ENCODE assay signal across 7 mouse cellular contexts in genomic region chr7:59228045-59228865, GRCm38 (mm10). TPM values are rescaled to one million over a fixed set of nuclear protein-coding genes. Genes with fewer than 3 reads are reported as not detected.
A peak's percentile ranks its signal among the peaks of the same experiment; 100 is the strongest.
DNase-seq lines count a peak whose midpoint lies in the region; ATAC-seq lines count a peak whose summit lies in the region.

TSS of gene Ube3a (plus strand) at chr7:59228750.

- H3K36me3 ChIP-seq in intestine, embryonic 14.5 days (ENCODE audit: control insufficient read depth, insufficient read depth, low read length), result no peaks in the 10 kb centered on the region

- H3K9ac ChIP-seq in intestine, embryonic 14.5 days (ENCODE audit: low read length), result peak within 1 kb of the TSS; percentile 94

- ATAC-seq in intestine, embryonic 14.5 days (replicated peaks; ENCODE audit: low FRiP score, low TSS enrichment, low read depth), result peak; percentile 99

- WGBS in intestine, embryonic 14.5 days, result 2% methylated on average over 44 of the region's 50 CpGs

- H3K27me3 ChIP-seq in intestine, embryonic 14.5 days (replicated peaks; ENCODE audit: control insufficient read depth, insufficient read depth, low read length), result no peaks in the 10 kb centered on the region

- DNase-seq in adrenal gland, adult 18-20 months (ENCODE audit: low spot score in 2 of 2), result peak; percentile 97
- peak; percentile 98 for DNase-seq in embryo, embryonic 11 days
- peak; percentile 99 for DNase-seq in gastrocnemius, postnatal 25 days
- peak; percentile 94 for DNase-seq in intestine, embryonic 14.5 days (ENCODE audit: low spot score)
- peak; percentile 97 to 98 for DNase-seq in left cerebral cortex, postnatal 14 days (ENCODE audit: low spot score in 2 of 2)
- DNase-seq in mesoderm, embryonic 11.5 days (ENCODE audit: low read depth, low spot score), result peak; percentile 96
- peak; percentile 95 to 96 for DNase-seq in right cerebral cortex, postnatal 36 days (ENCODE audit: low spot score in 2 of 2)

- H3K4me1 ChIP-seq in intestine, embryonic 14.5 days (replicated peaks; ENCODE audit: control insufficient read depth, insufficient read depth, low read length), result 0 out of 2 replicates have a peak, but pooled peaks cover 4% of the 10 kb centered on the region

- H3K27ac ChIP-seq in intestine, embryonic 14.5 days (ENCODE audit: low read depth), result peak within 1 kb of the TSS; percentile 99

- peak within 1 kb of the TSS; percentile 82 for H3K4me2 ChIP-seq in intestine, embryonic 14.5 days (ENCODE audit: low read length)

- H3K9me3 ChIP-seq in intestine, embryonic 14.5 days (ENCODE audit: control insufficient read depth, low read length), result no peaks in the 10 kb centered on the region

- intact Hi-C loops in left cerebral cortex, postnatal 14 days (cut with DNase I), result no loop called here

- peak within 1 kb of the TSS; percentile 91 for H3K4me3 ChIP-seq in intestine, embryonic 14.5 days (ENCODE audit: low read depth, low read length)

RNA-seq across cellular contexts. Expression of gene Ube3a, which starts in this region (rescaled TPM):
- 100 to 1,000 TPM; 149 to 181 TPM for total RNA-seq in adrenal gland, adult 18-20 months (2021)
- 100 to 1,000 TPM in 1 of 2 experiments, 10 to 100 TPM in 1; 92.6 to 101 TPM for total RNA-seq in gastrocnemius, postnatal 25 days (2021)
- 128 and 131 TPM in 2 replicates for polyA plus RNA-seq in intestine, embryonic 14.5 days (2014; fragmentation: Nextera tagmentation; extraction: Ambion mirVana)
- total RNA-seq in left cerebral cortex, postnatal 14 days (2021), result 100 to 1,000 TPM; 118 to 132 TPM

Comparison
In these comparisons a context has a peak if more than half of its experiments do, and no peak if none do; other contexts are left out.
1. Peak in every context shown above with its lines: DNase-seq, ATAC-seq, H3K4me3 ChIP-seq and H3K27ac ChIP-seq.